Mouse (Mus musculus) stomach, postnatal 0 days (tissue): ENCODE results near the gene Gm10642.

ENCODE experiments used
- CTCF ChIP-seq: IDR thresholded peaks from 2 replicates; pipeline ENCODE4 v1.5.1; 2016; ENCODE audit warnings: antibody characterized with exemption, low read depth, mild to moderate bottlenecking, moderate library complexity
- EP300 ChIP-seq: optimal IDR thresholded peaks from 2 replicates; pipeline ENCODE3; 2016; ENCODE audit warnings: antibody characterized with exemption

DNA sequence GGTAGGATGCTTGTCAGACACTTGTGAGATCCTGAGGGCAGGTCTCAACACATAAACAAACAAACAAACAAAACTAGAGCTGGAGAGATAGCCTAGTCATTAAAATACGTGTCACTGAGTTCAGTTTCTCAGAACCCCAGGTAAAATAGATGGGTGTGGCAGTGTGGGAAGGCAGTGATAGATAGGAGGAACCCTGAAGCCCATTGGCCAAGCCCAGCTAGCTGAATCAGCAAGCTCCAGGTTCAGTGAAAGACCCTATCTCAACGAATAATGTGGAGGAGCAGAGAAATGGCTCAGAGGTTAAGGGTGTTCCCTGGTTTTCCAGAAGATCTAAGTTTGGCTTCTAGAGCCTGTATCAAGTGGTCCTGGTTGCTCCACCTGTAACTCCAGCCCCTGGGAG, 13.1 kb downstream of the Gm10642 start:
- TF ChIP-seq CTCF (no peak), EP300 (no peak)
